Mouse (Mus musculus): ENCODE measurements around the gene Tspan15.

DNA sequence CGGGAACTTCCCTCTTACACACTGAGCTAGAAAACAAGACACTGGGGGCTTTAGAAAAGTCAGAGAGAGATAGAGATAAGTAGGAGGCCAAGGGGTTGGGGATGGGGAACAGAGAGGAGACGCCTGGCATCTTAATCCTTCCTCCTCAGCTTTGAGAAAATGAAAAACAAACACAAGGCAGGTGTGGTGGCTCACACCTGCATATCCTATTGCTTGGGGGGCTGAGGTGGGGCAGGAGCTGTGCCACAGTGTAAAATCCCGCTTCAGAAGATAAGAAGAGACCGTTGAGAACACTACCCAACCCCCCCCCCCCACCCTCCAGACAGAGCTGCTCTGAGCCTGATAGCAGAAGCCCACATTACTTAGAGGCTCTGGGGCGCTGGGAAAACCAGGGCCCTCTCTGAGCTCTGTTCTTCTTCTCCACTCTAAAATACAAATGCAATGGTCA lies 15.9 kb downstream of the Tspan15 start:
- TF ChIP-seq TAL1 (conservative IDR thresholded peaks at IDR 0.05; ENCODE audit: low read depth, low read length), result peak; percentile 29
- no peak for TF ChIP-seq CTCF (IDR thresholded peaks at IDR 0.05; ENCODE audit: low read depth, low read length)
- no peak for TF ChIP-seq GATA1 (IDR thresholded peaks at IDR 0.05; ENCODE audit: borderline replicate concordance, low read length)
